Mouse (Mus musculus) adipose tissue, adult 10 weeks (tissue): Measurements from ENCODE around the gene Iqck. TPM values are rescaled to one million over a fixed set of nuclear protein-coding genes. Genes with fewer than 3 reads are reported as not detected.

Experiments used
- polyA plus RNA-seq: library from polyadenylated mRNA; stranded (reverse); fragments of 350-450 nt; fragmentation: Illumina TruSeq; extraction: RNeasy Lipid Tissue Mini Kit (QIAGEN cat#74804); gene quantifications from one replicate; pipeline ENCODE4 v1.2.3, GENCODE M21; 2014; ENCODE audit warnings: low read depth, low replicate concordance

Iqck gene
- polyA plus RNA-seq = 4.2 TPM

DNA sequence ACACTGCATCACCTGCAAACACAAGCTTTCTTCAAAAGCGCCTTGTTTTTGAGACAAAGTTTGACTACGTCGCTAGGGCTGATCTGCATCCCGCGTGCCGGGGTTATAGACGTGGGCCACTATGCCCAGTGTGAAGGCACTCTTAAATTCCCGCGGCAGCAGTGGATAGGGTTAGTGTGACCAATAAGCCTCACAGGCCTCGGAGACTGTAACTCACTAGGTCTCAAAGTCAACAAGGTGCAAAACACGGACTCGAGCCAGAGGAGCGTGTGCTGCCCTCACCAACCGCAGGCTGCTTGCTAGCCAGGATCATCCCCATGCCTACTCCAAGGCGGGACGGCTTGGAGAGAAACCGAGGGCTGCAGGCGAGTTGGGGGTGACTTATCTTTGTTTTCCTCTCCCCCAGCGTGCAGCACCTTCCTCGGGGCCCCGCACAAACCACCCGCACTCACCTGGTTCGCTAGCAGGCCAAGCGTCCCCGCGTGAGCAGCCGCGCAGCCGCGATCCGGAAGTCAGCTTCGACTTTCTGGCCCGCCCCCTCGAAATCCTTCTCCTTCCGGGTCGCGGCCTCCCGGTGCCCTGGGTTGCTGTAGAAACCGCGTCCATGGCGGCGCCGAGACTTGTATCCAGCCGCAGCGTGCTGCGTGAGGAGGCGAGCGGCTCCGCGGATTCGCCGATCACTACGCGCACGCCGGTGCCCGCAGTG, at the start of gene Iqck:
TSS of gene Iqck (plus strand) at position 582 of the 706 bp plus-strand sequence.

GRCm38 (mm10) chr7:118855877-118856304, 339 bp downstream of the Iqck start, which contains the start of gene Knop1:
TSS of gene Knop1 (minus strand) at chr7:118856254.

GRCm38 (mm10) chr7:118995007-118995406, 139.5 kb downstream of the Iqck start, which contains the start of gene Gprc5b:
TSS of gene Gprc5b (minus strand) at chr7:118995211.

Other genes starting within 250 kb of the Iqck start
- 113 TPM for gene Gde1, start 150.0 kb upstream of the Iqck start, polyA plus RNA-seq
- gene Ccp110, start 143.2 kb upstream of the Iqck start, polyA plus RNA-seq = 10.2 TPM
- gene Vps35l, start 115.5 kb upstream of the Iqck start, polyA plus RNA-seq = 41.9 TPM
- 18.9 TPM for gene Knop1, start 502 bp downstream of the Iqck start, polyA plus RNA-seq
- gene Gprc5b, start 139.5 kb downstream of the Iqck start, polyA plus RNA-seq = 27.1 TPM